Mouse (Mus musculus) kidney, adult 11 months (tissue): ENCODE data around the gene Th.

Experiments used
- DNase-seq: peaks from one replicate; pipeline ENCODE4 v3.0.0; 2022

The Th gene

GRCm38 (mm10) chr7:142899872-142900271 is 31.1 kb downstream of the Th start:
- DNase-seq, result no peak

- DNase-seq, result no peak
Observed at GRCm38 (mm10) chr7:142897471-142897870, 33.5 kb downstream of the Th start.

GRCm38 (mm10) chr7:142895901-142896665 is 34.8 kb downstream of the Th start:
- no peak for DNase-seq

GRCm38 (mm10) chr7:142895223-142895840 is 35.6 kb downstream of the Th start:
- DNase-seq, result no peak

GRCm38 (mm10) chr7:142894669-142895068 is 36.3 kb downstream of the Th start:
- DNase-seq, result peak; percentile 59

GRCm38 (mm10) chr7:142893721-142894639 is 36.9 kb downstream of the Th start:
- no peak for DNase-seq

- DNase-seq, result no peak
Observed at GRCm38 (mm10) chr7:142893296-142893695, 37.6 kb downstream of the Th start.

GRCm38 (mm10) chr7:142869419-142870163 is 61.3 kb downstream of the Th start:
- no peak for DNase-seq

GRCm38 (mm10) chr7:142850681-142851080 is 80.2 kb downstream of the Th start:
- peak; percentile 4 for DNase-seq
